Mouse (Mus musculus): ENCODE measurements around the gene 4930442H23Rik. TPM values are rescaled to one million over a fixed set of nuclear protein-coding genes. Genes with fewer than 3 reads are reported as not detected.

Gene 4930442H23Rik
- polyA plus RNA-seq, 1 experiment from 2014 or later, result not detected

DNA sequence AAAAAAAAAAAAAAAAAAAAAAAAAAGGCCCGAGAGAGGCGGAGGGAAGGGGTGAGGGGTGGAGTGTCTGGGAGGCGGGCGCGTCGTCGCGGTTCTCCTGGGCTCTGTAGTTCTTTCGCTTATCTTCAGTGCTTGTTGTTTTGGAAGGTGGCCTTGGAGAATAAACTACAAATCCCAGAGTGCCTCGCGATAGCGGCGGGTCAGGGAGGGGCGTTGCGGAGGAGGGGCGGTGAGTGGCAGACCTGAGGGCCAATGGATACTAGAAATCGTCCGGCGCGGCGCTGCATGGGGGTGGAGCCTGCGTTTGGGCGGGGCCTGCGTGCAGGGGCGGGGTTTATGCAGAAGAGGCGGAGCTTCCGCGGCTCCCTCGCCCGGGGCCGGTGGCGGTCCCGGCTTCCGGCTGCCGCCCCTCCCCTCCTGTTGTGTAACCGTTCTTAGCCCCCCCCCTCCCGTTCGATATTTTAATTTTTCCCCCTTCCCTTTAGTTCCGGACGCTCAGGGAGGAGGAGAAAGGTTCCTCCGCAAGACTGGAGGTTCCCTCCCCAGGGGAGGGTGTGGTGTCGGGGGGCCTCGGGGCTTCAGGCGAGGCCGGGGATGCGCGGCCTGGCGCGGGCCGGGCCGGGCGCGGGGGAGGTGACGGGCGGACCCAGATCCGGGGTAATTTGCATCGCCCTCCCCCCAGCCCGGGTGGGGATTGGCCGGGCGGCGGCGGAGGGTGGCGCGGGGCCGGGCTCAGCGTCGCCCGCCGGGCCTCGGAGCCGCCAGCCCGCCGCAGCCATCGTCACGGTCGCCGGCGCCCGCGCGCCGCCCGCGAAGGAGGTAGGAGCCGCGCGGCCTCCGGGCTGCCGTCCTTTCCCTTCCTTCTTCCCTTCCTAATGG, 46.2 kb downstream of the 4930442H23Rik start:
- no peaks in the 10 kb centered on the region for H3K9me3 ChIP-seq (replicated peaks)
- peak overlapping the region; percentile 98 for H3K27ac ChIP-seq
- H3K4me3 ChIP-seq, result peak overlapping the region; percentile 91
- H3K27me3 ChIP-seq (ENCODE audit: low read depth, poor library complexity, severe bottlenecking), result peaks cover 34% of the 10 kb centered on the region
- peak; percentile 100 for DNase-seq (ENCODE audit: low spot score)
- peaks cover 75% of the 10 kb centered on the region for H3K4me1 ChIP-seq
- peaks cover 20% of the 10 kb centered on the region for H3K36me3 ChIP-seq
- under 1% methylated on average over 88 of the region's 89 CpGs for WGBS

DNA sequence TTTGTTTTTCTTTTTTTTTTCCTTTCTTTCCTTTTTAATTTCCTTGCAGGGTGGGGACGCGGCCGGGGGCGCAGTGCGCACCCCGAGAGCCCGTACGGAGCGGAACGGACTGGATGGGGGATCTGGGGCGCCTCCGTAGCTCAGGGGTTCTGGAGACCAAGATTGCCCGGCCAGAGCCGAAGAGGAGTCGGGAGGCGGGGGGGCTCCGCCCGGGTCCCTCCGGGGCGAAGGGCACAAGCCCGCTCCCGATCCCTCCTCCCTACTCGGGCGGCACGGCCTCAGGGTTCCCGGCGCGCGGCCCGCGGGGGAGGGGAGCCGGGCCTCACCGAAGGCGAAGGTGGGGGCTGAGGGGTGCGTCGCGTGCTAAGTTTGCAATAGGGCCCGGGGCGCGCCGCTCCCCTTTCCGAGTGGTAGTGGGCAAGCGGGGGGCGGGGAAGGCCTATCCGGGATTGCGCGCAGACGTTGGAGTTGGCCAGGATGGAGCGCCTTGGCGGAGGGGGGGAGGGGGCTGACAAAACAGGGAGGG, 46.9 kb downstream of the 4930442H23Rik start:
- H3K27me3 ChIP-seq (ENCODE audit: low read depth, poor library complexity, severe bottlenecking), result peaks cover 34% of the 10 kb centered on the region
- H3K27ac ChIP-seq, result peak overlapping the region; percentile 98
- H3K4me3 ChIP-seq, result peak overlapping the region; percentile 91
- DNase-seq (ENCODE audit: low spot score), result peak; percentile 88
- peaks cover 13% of the 10 kb centered on the region for H3K36me3 ChIP-seq
- peaks cover 68% of the 10 kb centered on the region for H3K4me1 ChIP-seq
- H3K9me3 ChIP-seq (replicated peaks), result no peaks in the 10 kb centered on the region
- WGBS, result under 1% methylated on average over 48 of the region's 50 CpGs

DNA sequence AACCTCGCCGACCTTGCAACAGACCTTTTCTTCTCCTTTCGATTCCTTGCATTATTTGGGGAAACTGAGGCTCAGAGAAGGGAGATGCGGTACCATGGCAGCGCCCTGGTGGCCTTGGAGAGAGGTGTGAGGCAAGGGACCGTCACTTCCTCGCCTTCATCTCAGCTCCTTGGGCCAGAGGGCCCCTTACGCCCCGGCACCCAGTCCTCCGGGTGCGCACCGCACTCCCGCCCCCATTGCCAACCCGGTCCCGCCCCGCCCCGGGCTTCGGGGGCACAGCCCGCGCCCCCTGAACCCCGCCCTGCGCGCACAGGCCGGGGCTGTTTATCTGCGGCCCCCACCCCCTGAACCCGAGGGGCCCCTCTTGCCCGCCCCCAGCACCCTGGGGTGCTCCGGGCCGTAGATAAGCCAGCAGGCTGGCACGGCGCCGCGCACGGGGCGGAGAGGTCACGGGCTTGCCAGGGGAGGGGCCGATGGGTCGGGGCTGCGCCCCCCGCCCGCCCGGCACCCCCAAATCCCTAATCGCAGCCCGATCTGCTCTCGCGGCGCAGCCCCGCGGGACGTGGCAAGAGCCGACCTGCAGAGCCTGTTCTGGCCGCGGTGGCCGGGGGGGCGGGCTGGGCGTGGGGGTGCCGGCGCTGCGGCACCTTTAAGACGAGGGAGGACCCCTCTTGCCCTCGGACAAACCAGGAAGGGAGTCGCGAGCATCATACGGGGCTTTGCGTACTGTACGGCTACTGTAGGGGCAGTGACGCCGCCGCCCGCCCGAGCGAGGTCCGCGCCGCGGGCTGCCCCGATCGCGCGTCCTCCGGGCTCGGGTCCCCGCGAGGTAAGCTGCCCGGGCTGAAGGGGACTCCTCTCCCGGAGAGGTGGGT, 47.6 kb downstream of the 4930442H23Rik start:
- H3K4me1 ChIP-seq, result peaks cover 61% of the 10 kb centered on the region
- 1% methylated on average over 75 of the region's 86 CpGs for WGBS

DNA sequence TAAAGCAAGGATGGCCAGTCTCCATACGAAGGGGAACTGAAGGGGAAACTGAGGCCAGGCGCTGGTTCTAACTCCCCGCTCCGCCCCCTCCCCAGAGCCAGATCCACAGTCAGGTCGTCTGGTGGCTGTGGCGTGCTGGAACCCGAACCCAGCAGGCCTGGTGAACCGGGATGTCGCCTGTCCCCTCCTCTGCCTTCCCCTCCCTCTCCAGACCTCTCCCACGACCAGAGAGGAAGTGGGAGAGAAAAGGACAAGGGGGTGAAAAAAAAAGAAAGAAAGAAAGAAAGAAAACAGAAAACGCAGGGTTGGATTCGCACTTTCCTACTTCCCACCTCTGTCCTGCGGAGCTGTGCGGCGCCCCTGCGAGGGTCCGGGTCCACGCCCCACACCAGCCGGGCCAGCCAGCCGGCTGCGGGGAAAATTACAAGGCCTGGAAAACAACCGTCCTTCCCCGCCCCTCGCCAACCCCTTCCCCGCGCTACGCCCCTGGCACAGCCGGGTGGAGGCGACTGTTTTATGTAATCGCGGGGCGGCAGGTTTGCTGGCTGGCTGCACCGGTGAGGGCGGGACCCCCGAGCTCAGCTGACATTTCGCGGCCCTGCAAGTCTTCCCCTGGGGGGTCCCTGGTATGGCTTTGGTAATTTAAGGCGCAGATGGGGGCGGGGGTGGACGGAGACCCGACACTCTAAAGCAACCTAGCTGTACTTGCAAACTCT, 48.5 kb downstream of the 4930442H23Rik start, which contains the start of gene Zbtb7a:
TSS of gene Zbtb7a (plus strand) at position 255 of the 716 bp plus-strand sequence.
- Histone ChIP-seq H3K9me3 (replicated peaks) (no peaks in the 10 kb centered on the region), H3K27ac (peak within 1 kb of the TSS; percentile 98), H3K4me1 (peaks cover 52% of the 10 kb centered on the region), H3K4me3 (peak within 1 kb of the TSS; percentile 91), H3K27me3 (ENCODE audit: low read depth, poor library complexity, severe bottlenecking) (peaks cover 45% of the 10 kb centered on the region), H3K36me3 (0 out of 2 replicates have a peak, but pooled peaks cover 5% of the 10 kb centered on the region)
- 1% methylated on average over 41 of the region's 41 CpGs for WGBS
- DNase-seq (ENCODE audit: low spot score), result peak; percentile 73

More for the DNA sequence above, 47.6 kb downstream of the 4930442H23Rik start:
- Histone ChIP-seq H3K27me3 (ENCODE audit: low read depth, poor library complexity, severe bottlenecking) (peaks cover 36% of the 10 kb centered on the region), H3K36me3 (peaks cover 8% of the 10 kb centered on the region; the same call in 1 of the 2 replicates), H3K4me3 (peak overlapping the region; percentile 91), H3K27ac (peak overlapping the region; percentile 98), H3K9me3 (replicated peaks) (no peaks in the 10 kb centered on the region)
- peak; percentile 81 for DNase-seq (ENCODE audit: low spot score)

DNA sequence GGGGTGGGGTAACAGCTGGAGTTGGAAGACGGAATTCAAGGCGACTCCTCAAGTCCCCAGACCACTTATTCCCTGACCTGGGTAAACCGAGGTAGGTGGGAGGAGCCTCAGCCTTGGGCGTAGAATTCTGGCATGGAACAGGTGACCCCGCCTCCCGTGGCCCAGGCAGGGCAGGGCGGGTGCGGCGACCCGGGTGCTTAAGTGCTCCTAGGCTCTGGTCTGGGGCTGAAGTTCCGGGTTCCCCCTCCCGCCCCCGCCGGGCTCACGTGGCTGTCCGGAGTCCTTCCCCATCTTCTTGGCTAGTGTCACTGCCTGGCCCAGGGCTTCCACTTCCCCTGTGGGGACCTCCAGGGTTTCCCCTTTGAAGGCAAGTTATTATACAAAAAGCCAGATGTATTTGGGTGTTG, 49.5 kb downstream of the 4930442H23Rik start:
- Histone ChIP-seq H3K4me1 (peaks cover 50% of the 10 kb centered on the region), H3K27me3 (ENCODE audit: low read depth, poor library complexity, severe bottlenecking) (peaks cover 55% of the 10 kb centered on the region), H3K27ac (no peak overlapping the region; the same call in 1 of the 2 replicates), H3K36me3 (no peaks in the 10 kb centered on the region), H3K9me3 (replicated peaks) (no peaks in the 10 kb centered on the region), H3K4me3 (peak overlapping the region; percentile 91)
- under 1% methylated on average over 16 of the region's 16 CpGs for WGBS
- DNase-seq (ENCODE audit: low spot score), result no peak

Other genes with a start within 250 kb of the 4930442H23Rik start
- 4.3 and 4.5 TPM in 2 replicates for gene Gng7, start 168.9 kb downstream of the 4930442H23Rik start, polyA plus RNA-seq (2016; fragmentation: Nextera tagmentation; extraction: Ambion mirVana)
- 0.11 and 0.18 TPM in 2 replicates for gene Diras1, start 158.2 kb downstream of the 4930442H23Rik start, polyA plus RNA-seq (2016; fragmentation: Nextera tagmentation; extraction: Ambion mirVana)
- 10.9 and 14.7 TPM in 2 replicates for gene Slc39a3, start 146.4 kb downstream of the 4930442H23Rik start, polyA plus RNA-seq (2016; fragmentation: Nextera tagmentation; extraction: Ambion mirVana)
- gene Sgta, start 123.7 kb downstream of the 4930442H23Rik start, polyA plus RNA-seq (2016; fragmentation: Nextera tagmentation; extraction: Ambion mirVana), result 284 and 291 TPM in 2 replicates
- gene Thop1, start 113.8 kb downstream of the 4930442H23Rik start, polyA plus RNA-seq (2016; fragmentation: Nextera tagmentation; extraction: Ambion mirVana), result 113 and 128 TPM in 2 replicates
- 0.58 and 0.66 TPM in 2 replicates for gene Creb3l3, start 85.0 kb downstream of the 4930442H23Rik start, polyA plus RNA-seq (2016; fragmentation: Nextera tagmentation; extraction: Ambion mirVana)
- gene Map2k2, start 77.9 kb downstream of the 4930442H23Rik start, polyA plus RNA-seq (2016; fragmentation: Nextera tagmentation; extraction: Ambion mirVana), result 244 and 245 TPM in 2 replicates
- gene Zbtb7a, start 48.6 kb downstream of the 4930442H23Rik start, polyA plus RNA-seq (2016; fragmentation: Nextera tagmentation; extraction: Ambion mirVana), result 9.6 and 11.7 TPM in 2 replicates
- gene Pias4, start 15.9 kb downstream of the 4930442H23Rik start, polyA plus RNA-seq (2016; fragmentation: Nextera tagmentation; extraction: Ambion mirVana), result 73.6 and 73.9 TPM in 2 replicates
- 575 and 611 TPM in 2 replicates for gene Eef2, start 7.2 kb downstream of the 4930442H23Rik start, polyA plus RNA-seq (2016; fragmentation: Nextera tagmentation; extraction: Ambion mirVana)
- 46.5 and 52.0 TPM in 2 replicates for gene Dapk3, start 844 bp downstream of the 4930442H23Rik start, polyA plus RNA-seq (2016; fragmentation: Nextera tagmentation; extraction: Ambion mirVana)
- not detected in 2 replicates for gene Nmrk2, start 18.2 kb upstream of the 4930442H23Rik start, polyA plus RNA-seq (2016; fragmentation: Nextera tagmentation; extraction: Ambion mirVana)
- 0.06 TPM in 1 of 2 replicates, not detected in the other for gene Atcay, start 47.0 kb upstream of the 4930442H23Rik start, polyA plus RNA-seq (2016; fragmentation: Nextera tagmentation; extraction: Ambion mirVana)
- 2.0 and 5.0 TPM in 2 replicates for gene Zfr2, start 49.3 kb upstream of the 4930442H23Rik start, polyA plus RNA-seq (2016; fragmentation: Nextera tagmentation; extraction: Ambion mirVana)
- gene Matk, start 69.1 kb upstream of the 4930442H23Rik start, polyA plus RNA-seq (2016; fragmentation: Nextera tagmentation; extraction: Ambion mirVana), result 2.1 and 3.0 TPM in 2 replicates
- 234 and 258 TPM in 2 replicates for gene Mrpl54, start 83.1 kb upstream of the 4930442H23Rik start, polyA plus RNA-seq (2016; fragmentation: Nextera tagmentation; extraction: Ambion mirVana)
- gene Apba3, start 83.1 kb upstream of the 4930442H23Rik start, polyA plus RNA-seq (2016; fragmentation: Nextera tagmentation; extraction: Ambion mirVana), result 56.5 and 57.6 TPM in 2 replicates
- gene Tjp3, start 107.7 kb upstream of the 4930442H23Rik start, polyA plus RNA-seq (2016; fragmentation: Nextera tagmentation; extraction: Ambion mirVana), result 4.7 and 5.1 TPM in 2 replicates
- gene Pip5k1c, start 109.1 kb upstream of the 4930442H23Rik start, polyA plus RNA-seq (2016; fragmentation: Nextera tagmentation; extraction: Ambion mirVana), result 67.0 and 71.3 TPM in 2 replicates
- 62.5 and 67.7 TPM in 2 replicates for gene Cactin, start 137.3 kb upstream of the 4930442H23Rik start, polyA plus RNA-seq (2016; fragmentation: Nextera tagmentation; extraction: Ambion mirVana)
- gene Tbxa2r, start 144.9 kb upstream of the 4930442H23Rik start, polyA plus RNA-seq (2016; fragmentation: Nextera tagmentation; extraction: Ambion mirVana), result 3.2 and 3.6 TPM in 2 replicates
- 0.09 TPM in 1 of 2 replicates, not detected in the other for gene Gipc3, start 159.4 kb upstream of the 4930442H23Rik start, polyA plus RNA-seq (2016; fragmentation: Nextera tagmentation; extraction: Ambion mirVana)
- 99.6 and 114 TPM in 2 replicates for gene Hmg20b, start 166.6 kb upstream of the 4930442H23Rik start, polyA plus RNA-seq (2016; fragmentation: Nextera tagmentation; extraction: Ambion mirVana)
- 7.6 and 8.8 TPM in 2 replicates for gene Mfsd12, start 173.6 kb upstream of the 4930442H23Rik start, polyA plus RNA-seq (2016; fragmentation: Nextera tagmentation; extraction: Ambion mirVana)
- 0.24 and 0.38 TPM in 2 replicates for gene 4930404N11Rik, start 182.0 kb upstream of the 4930442H23Rik start, polyA plus RNA-seq (2016; fragmentation: Nextera tagmentation; extraction: Ambion mirVana)
- gene Fzr1, start 194.7 kb upstream of the 4930442H23Rik start, polyA plus RNA-seq (2016; fragmentation: Nextera tagmentation; extraction: Ambion mirVana), result 134 and 148 TPM in 2 replicates
- 101 and 115 TPM in 2 replicates for gene Dohh, start 200.6 kb upstream of the 4930442H23Rik start, polyA plus RNA-seq (2016; fragmentation: Nextera tagmentation; extraction: Ambion mirVana)
- 3.8 and 4.2 TPM in 2 replicates for gene Gm48551, start 200.6 kb upstream of the 4930442H23Rik start, polyA plus RNA-seq (2016; fragmentation: Nextera tagmentation; extraction: Ambion mirVana)
- 1.4 and 1.5 TPM in 2 replicates for gene Gm48552, start 205.2 kb upstream of the 4930442H23Rik start, polyA plus RNA-seq (2016; fragmentation: Nextera tagmentation; extraction: Ambion mirVana)
- 1.9 and 2.9 TPM in 2 replicates for gene Smim24, start 209.2 kb upstream of the 4930442H23Rik start, polyA plus RNA-seq (2016; fragmentation: Nextera tagmentation; extraction: Ambion mirVana)